Mouse (Mus musculus): Measurements from ENCODE around the gene Cpd.

DNA sequence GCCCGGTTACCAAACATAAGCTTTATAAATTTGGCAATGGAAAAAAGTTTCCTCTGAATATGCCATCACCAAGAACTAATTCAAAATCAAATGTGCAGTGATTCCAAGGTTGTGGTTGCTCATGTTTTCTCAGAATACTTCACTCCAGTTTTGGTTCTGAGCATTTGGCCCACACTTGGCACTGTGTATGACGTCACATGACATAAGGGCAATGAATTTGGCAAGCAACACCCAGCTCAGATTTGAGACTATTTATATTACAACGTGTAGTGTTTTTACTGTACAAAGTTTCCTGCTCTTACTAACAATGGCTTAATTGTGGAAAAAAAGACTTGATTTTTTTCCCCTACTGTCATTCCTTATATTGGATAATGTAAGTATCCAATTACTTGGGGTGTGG is 73.0 kb downstream of the Cpd start:
- TF ChIP-seq CTCF (IDR thresholded peaks at IDR 0.05; ENCODE audit: low read depth, low read length) = no peak
- no peak for TF ChIP-seq POLR2A (IDR thresholded peaks at IDR 0.05; ENCODE audit: borderline replicate concordance, low read depth, low read length)

Measured in bone marrow macrophage, adult 2 months (primary cell).